12 mouse cellular contexts compared by ENCODE assay signal in the genomic region with DNA sequence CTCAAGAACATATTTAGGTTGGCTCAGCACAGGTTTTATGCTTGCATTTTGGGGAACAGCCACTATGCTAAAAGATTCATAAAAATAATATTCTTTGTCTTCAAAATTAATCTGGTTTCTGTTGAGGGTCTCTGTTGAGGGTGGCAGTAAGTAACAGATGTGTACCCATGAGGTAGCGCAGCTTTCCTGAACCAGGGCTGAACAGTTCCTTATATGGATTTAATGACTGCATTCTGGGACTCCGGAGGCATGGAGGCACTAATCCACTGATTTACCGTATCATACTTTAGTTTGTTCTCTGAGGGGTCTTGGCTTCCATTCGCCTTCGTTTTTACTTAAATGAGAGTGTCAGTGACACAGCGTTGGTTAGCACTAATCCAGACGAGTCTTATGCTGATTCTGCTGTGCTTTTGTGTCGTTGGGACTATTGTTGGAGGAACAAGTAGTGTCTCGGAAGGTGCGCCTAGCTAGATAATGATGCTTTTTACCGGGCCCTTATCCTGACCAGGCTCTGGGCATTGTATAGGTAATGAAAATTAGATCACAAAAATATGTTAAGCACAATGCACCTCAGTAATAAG. TPM values are rescaled to one million over a fixed set of nuclear protein-coding genes. Genes with fewer than 3 reads are reported as not detected.
DNase-seq lines count a peak whose midpoint lies in the region; ATAC-seq lines count a peak whose summit lies in the region.
"Had no signal": no experiment of that assay in that cellular context is flagged by ENCODE, and none has a peak within 500 bp of the region (broad histone marks: within the 10 kb centered on the region; RNA-seq: fewer than 3 reads in every experiment).

No protein-coding gene starts in this region.

- H3K27me3 ChIP-seq in embryonic facial prominence, embryonic 10.5 days (replicated peaks; ENCODE audit: low read depth, poor library complexity, severe bottlenecking) = no peaks in the 10 kb centered on the region
- no peaks in the 10 kb centered on the region for H3K27me3 ChIP-seq in forebrain, embryonic 14.5 days (replicated peaks; ENCODE audit: control insufficient read depth, insufficient read depth, low read length)
- H3K27me3 ChIP-seq in hindbrain, embryonic 15.5 days = no peaks in the 10 kb centered on the region
- no peaks in the 10 kb centered on the region for H3K27me3 ChIP-seq in midbrain, embryonic 16.5 days (ENCODE audit: control insufficient read depth, insufficient read depth, low read depth, low read length)
- H3K27me3 ChIP-seq in heart, embryonic 12.5 days (replicated peaks) = no peaks in the 10 kb centered on the region
- H3K27me3 ChIP-seq: liver, embryonic 13.5 days; Patski had no signal

- H3K4me3 ChIP-seq in embryonic facial prominence, embryonic 10.5 days = no peak overlapping the region
- H3K4me3 ChIP-seq in forebrain, embryonic 14.5 days (ENCODE audit: low read depth, low read length) = no peak overlapping the region
- H3K4me3 ChIP-seq in hindbrain, embryonic 15.5 days = no peak overlapping the region
- H3K4me3 ChIP-seq in midbrain, embryonic 16.5 days (ENCODE audit: low read depth, low read length) = no peak overlapping the region
- no peak overlapping the region for H3K4me3 ChIP-seq in heart, embryonic 12.5 days
- H3K4me3 ChIP-seq: liver, embryonic 13.5 days had no signal

- 85% methylated on average over 11 of the region's 11 CpGs for WGBS in embryonic facial prominence, embryonic 10.5 days
- 28% methylated on average over 11 of the region's 11 CpGs for WGBS in forebrain, embryonic 14.5 days
- WGBS in hindbrain, embryonic 15.5 days = 42% methylated on average over 11 of the region's 11 CpGs
- 23% methylated on average over 11 of the region's 11 CpGs for WGBS in midbrain, embryonic 16.5 days
- WGBS in heart, embryonic 12.5 days = 92% methylated on average over 11 of the region's 11 CpGs

- peaks cover 82% of the 10 kb centered on the region for H3K36me3 ChIP-seq in embryonic facial prominence, embryonic 10.5 days (replicated peaks)
- peaks cover 28% of the 10 kb centered on the region for H3K36me3 ChIP-seq in forebrain, embryonic 14.5 days (ENCODE audit: control insufficient read depth, insufficient read depth, low read length)
- peaks cover 23% of the 10 kb centered on the region for H3K36me3 ChIP-seq in hindbrain, embryonic 15.5 days
- peaks cover 9% of the 10 kb centered on the region; the same call in 1 of the 2 replicates for H3K36me3 ChIP-seq in midbrain, embryonic 16.5 days (ENCODE audit: control insufficient read depth, insufficient read depth, low read length)
- H3K36me3 ChIP-seq in heart, embryonic 12.5 days = peaks cover 49% of the 10 kb centered on the region

- H3K4me1 ChIP-seq in embryonic facial prominence, embryonic 10.5 days = peaks cover 3% of the 10 kb centered on the region; the same call in 1 of the 2 replicates
- peaks cover 24% of the 10 kb centered on the region for H3K4me1 ChIP-seq in forebrain, embryonic 14.5 days (ENCODE audit: control insufficient read depth, insufficient read depth, low read length)
- H3K4me1 ChIP-seq in hindbrain, embryonic 15.5 days (replicated peaks) = peaks cover 33% of the 10 kb centered on the region
- peaks cover 33% of the 10 kb centered on the region for H3K4me1 ChIP-seq in midbrain, embryonic 16.5 days (ENCODE audit: control insufficient read depth, insufficient read depth, low read length)
- 0 out of 2 replicates have a peak, but pooled peaks cover 4% of the 10 kb centered on the region for H3K4me1 ChIP-seq in heart, embryonic 12.5 days (replicated peaks)
- H3K4me1 ChIP-seq: liver, embryonic 13.5 days had no signal

- no peaks in the 10 kb centered on the region for H3K9me3 ChIP-seq in embryonic facial prominence, embryonic 10.5 days
- H3K9me3 ChIP-seq in forebrain, embryonic 14.5 days (replicated peaks; ENCODE audit: control insufficient read depth, low read length) = no peaks in the 10 kb centered on the region
- H3K9me3 ChIP-seq in hindbrain, embryonic 15.5 days = no peaks in the 10 kb centered on the region
- no peaks in the 10 kb centered on the region for H3K9me3 ChIP-seq in midbrain, embryonic 16.5 days (replicated peaks; ENCODE audit: control insufficient read depth, low read length, poor library complexity, severe bottlenecking)
- no peaks in the 10 kb centered on the region for H3K9me3 ChIP-seq in heart, embryonic 12.5 days (replicated peaks)
- H3K9me3 ChIP-seq: liver, embryonic 13.5 days had no signal

- H3K27ac ChIP-seq in embryonic facial prominence, embryonic 10.5 days (replicated peaks) = 0 out of 2 replicates have a peak overlapping the region, but pooled peaks have one; percentile 26
- H3K27ac ChIP-seq in forebrain, embryonic 14.5 days (ENCODE audit: low read depth, low read length) = peak overlapping the region; percentile 78
- peak overlapping the region; percentile 69 for H3K27ac ChIP-seq in hindbrain, embryonic 15.5 days (replicated peaks)
- peak overlapping the region; percentile 75 for H3K27ac ChIP-seq in midbrain, embryonic 16.5 days (ENCODE audit: low read length)
- H3K27ac ChIP-seq in heart, embryonic 12.5 days (ENCODE audit: poor library complexity, severe bottlenecking) = no peak overlapping the region
- H3K27ac ChIP-seq: liver, embryonic 13.5 days had no signal

- no peak overlapping the region for H3K4me2 ChIP-seq in forebrain, embryonic 14.5 days (ENCODE audit: low read length)
- no peak overlapping the region for H3K4me2 ChIP-seq in hindbrain, embryonic 15.5 days
- H3K4me2 ChIP-seq in midbrain, embryonic 16.5 days (ENCODE audit: low read length) = no peak overlapping the region
- H3K4me2 ChIP-seq in heart, embryonic 12.5 days = no peak overlapping the region
- H3K4me2 ChIP-seq: liver, embryonic 13.5 days had no signal

- peak; percentile 35; the same call in 1 of the 2 replicates for ATAC-seq in forebrain, embryonic 14.5 days
- ATAC-seq in hindbrain, embryonic 15.5 days (ENCODE audit: low FRiP score, low read depth) = no peak
- peak; percentile 27; the same call in 1 of the 2 replicates for ATAC-seq in midbrain, embryonic 16.5 days
- ATAC-seq in heart, embryonic 12.5 days (ENCODE audit: insufficient number of reproducible peaks, low FRiP score) = no peak
- no peak for ATAC-seq in megakaryocyte-erythroid progenitor cell, adult 5-6 weeks (replicated peaks; ENCODE audit: low FRiP score, low TSS enrichment, poor library complexity, severe bottlenecking)
- ATAC-seq: Patski had no signal

- DNase-seq in embryonic facial prominence, embryonic 10.5 days (ENCODE audit: low spot score) = no peak
- DNase-seq in forebrain, embryonic 14.5 days (ENCODE audit: low spot score) = peak; percentile 22
- no peak for DNase-seq in ovary, postnatal 10 days (ENCODE audit: low spot score)
- DNase-seq in embryo, embryonic 11 days = no peak
- DNase-seq: liver, embryonic 13.5 days; right cerebral cortex, adult 18-20 months had no signal

- H3K9ac ChIP-seq in forebrain, embryonic 14.5 days (ENCODE audit: low read length) = 0 out of 2 replicates have a peak overlapping the region, but pooled peaks have one; percentile 7
- H3K9ac ChIP-seq in hindbrain, embryonic 15.5 days = no peak overlapping the region
- H3K9ac ChIP-seq in midbrain, embryonic 16.5 days (ENCODE audit: low read depth, low read length) = no peak overlapping the region
- H3K9ac ChIP-seq in heart, embryonic 12.5 days = no peak overlapping the region
- H3K9ac ChIP-seq: liver, embryonic 13.5 days had no signal

RNA-seq across cellular contexts. Expression of a gene that starts 37.5 kb away (rescaled TPM):
- polyA plus RNA-seq in embryonic facial prominence, embryonic 10.5 days (2016; fragmentation: Nextera tagmentation; extraction: Ambion mirVana) = 127 and 133 TPM in 2 replicates
- 102 and 105 TPM in 2 replicates for polyA plus RNA-seq in forebrain, embryonic 14.5 days (2014; fragmentation: Nextera tagmentation; extraction: Ambion mirVana)
- polyA plus RNA-seq in hindbrain, embryonic 15.5 days (2015; fragmentation: Nextera tagmentation; extraction: Ambion mirVana) = 94.8 and 94.9 TPM in 2 replicates
- polyA plus RNA-seq in midbrain, embryonic 16.5 days (2015; fragmentation: Nextera tagmentation; extraction: Ambion mirVana) = 96.9 and 98.7 TPM in 2 replicates
- 79.9 and 84.3 TPM in 2 replicates for polyA plus RNA-seq in heart, embryonic 12.5 days (2016; fragmentation: Nextera tagmentation; extraction: Ambion mirVana)
- 53.8 and 59.5 TPM in 2 replicates for total RNA-seq in megakaryocyte-erythroid progenitor cell, adult 5-6 weeks (2014; fragmentation: Nextera tagmentation)
- 24.2 TPM in 2 replicates for total RNA-seq in megakaryocyte-erythroid progenitor cell, adult 5-6 weeks (2017)

RNA-seq across cellular contexts. Expression of a gene that starts 49.1 kb away (rescaled TPM):
- polyA plus RNA-seq in embryonic facial prominence, embryonic 10.5 days (2016; fragmentation: Nextera tagmentation; extraction: Ambion mirVana) = 44.3 and 49.5 TPM in 2 replicates
- 57.2 and 71.2 TPM in 2 replicates for polyA plus RNA-seq in forebrain, embryonic 14.5 days (2014; fragmentation: Nextera tagmentation; extraction: Ambion mirVana)
- polyA plus RNA-seq in hindbrain, embryonic 15.5 days (2015; fragmentation: Nextera tagmentation; extraction: Ambion mirVana) = 38.7 and 40.3 TPM in 2 replicates
- polyA plus RNA-seq in midbrain, embryonic 16.5 days (2015; fragmentation: Nextera tagmentation; extraction: Ambion mirVana) = 41.6 and 50.3 TPM in 2 replicates
- polyA plus RNA-seq in heart, embryonic 12.5 days (2016; fragmentation: Nextera tagmentation; extraction: Ambion mirVana) = 8.0 and 8.2 TPM in 2 replicates
- 0.25 and 0.66 TPM in 2 replicates for total RNA-seq in megakaryocyte-erythroid progenitor cell, adult 5-6 weeks (2014; fragmentation: Nextera tagmentation)
- total RNA-seq in megakaryocyte-erythroid progenitor cell, adult 5-6 weeks (2017) = 0.72 and 0.94 TPM in 2 replicates
- total RNA-seq: neutrophil, adult 5-6 weeks had no signal

Comparison
In these comparisons a context has a peak if more than half of its experiments do, and no peak if none do; other contexts are left out.
1. ATAC-seq: peak in forebrain, embryonic 14.5 days (single experiment) and midbrain, embryonic 16.5 days (single experiment); none in hindbrain, embryonic 15.5 days (single experiment), heart, embryonic 12.5 days (single experiment) and megakaryocyte-erythroid progenitor cell, adult 5-6 weeks (single experiment).